Mouse (Mus musculus): ENCODE measurements around the gene Ncam1. TPM values are rescaled to one million over a fixed set of nuclear protein-coding genes. Genes with fewer than 3 reads are reported as not detected.

The Ncam1 gene
- polyA plus RNA-seq, 1 experiment = 6.9 TPM

DNA sequence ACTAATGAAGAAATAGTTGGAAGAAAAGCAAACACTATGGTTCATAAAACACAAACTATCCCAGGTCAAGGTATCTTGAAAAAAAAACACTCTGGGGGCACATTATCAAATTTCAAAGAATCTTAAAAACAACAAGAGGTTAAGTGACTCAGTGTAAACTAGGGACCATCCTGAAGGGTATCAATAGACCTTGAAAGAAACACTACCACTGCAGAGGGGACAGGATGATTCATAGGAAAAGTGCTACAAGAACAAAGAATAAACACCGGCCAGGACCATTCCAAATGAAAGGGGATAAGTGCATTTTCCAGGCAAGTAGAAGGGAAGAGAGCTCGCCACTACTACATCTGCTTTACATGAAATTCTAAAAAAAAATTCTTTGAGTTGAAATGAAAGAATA lies 32.1 kb downstream of the Ncam1 start:
- Histone ChIP-seq H3K4me1 (ENCODE audit: control insufficient read depth, insufficient read depth, low read length) (no peaks in the 10 kb centered on the region), H3K4me3 (replicated peaks; ENCODE audit: control insufficient read depth, low read depth, low read length) (no peak overlapping the region), H3K27ac (ENCODE audit: control insufficient read depth, insufficient read depth, low read depth, low read length, poor library complexity) (no peak overlapping the region)
- WGBS = 71% methylated on average over 2 of the region's 2 CpGs
- no peak for TF ChIP-seq CTCF (IDR thresholded peaks at IDR 0.05; ENCODE audit: control insufficient read depth, insufficient read depth, low read length)
- TF ChIP-seq POLR2A (IDR thresholded peaks at IDR 0.05; ENCODE audit: borderline replicate concordance, control insufficient read depth, low read depth, low read length) = no peak

DNA sequence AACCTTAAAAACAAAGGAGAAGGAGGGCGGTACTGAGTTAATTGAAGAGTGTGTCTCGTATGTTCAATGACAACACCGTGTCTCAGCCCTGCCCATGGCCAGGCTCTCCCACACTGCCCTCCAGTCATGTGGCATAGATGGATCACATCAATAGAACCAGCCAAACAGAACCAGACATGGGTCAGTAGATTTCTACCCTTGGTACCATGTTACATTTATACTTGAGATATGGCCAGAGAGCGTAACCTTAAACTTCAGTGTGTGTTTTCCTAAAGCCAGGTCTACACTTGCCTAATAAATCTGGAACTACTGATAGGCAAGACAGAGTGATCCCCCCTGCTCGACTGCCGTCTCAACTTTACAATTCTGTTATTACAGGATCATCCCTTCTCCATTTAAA lies 38.2 kb downstream of the Ncam1 start:
- H3K4me1 ChIP-seq (ENCODE audit: control insufficient read depth, insufficient read depth, low read length) = no peaks in the 10 kb centered on the region
- H3K4me3 ChIP-seq (replicated peaks; ENCODE audit: control insufficient read depth, low read depth, low read length) = no peak overlapping the region
- TF ChIP-seq POLR2A (IDR thresholded peaks at IDR 0.05; ENCODE audit: borderline replicate concordance, control insufficient read depth, low read depth, low read length) (no peak), CTCF (IDR thresholded peaks at IDR 0.05; ENCODE audit: control insufficient read depth, insufficient read depth, low read length) (no peak)
- no peak overlapping the region for H3K27ac ChIP-seq (ENCODE audit: control insufficient read depth, insufficient read depth, low read depth, low read length, poor library complexity)
- 83% methylated on average over 6 of the region's 6 CpGs for WGBS

DNA sequence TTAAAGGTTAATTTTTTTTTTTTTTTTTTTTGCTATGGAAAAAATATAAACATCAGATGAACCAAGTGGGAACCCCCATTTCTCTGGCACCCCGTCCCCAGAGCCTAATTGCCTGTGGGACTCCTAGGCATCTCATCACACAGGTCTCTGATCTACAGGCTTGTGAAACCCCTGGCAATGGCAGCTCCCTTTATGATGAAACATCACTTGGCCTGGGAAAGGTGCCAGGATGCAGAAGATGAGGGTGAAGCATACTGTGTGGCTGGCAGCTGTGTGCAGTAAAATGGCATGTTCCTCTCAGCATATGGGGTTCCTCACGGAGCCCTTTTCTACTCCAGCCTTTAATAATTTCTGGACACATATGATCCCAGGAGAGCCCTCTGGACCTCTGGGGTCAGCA lies 40.3 kb downstream of the Ncam1 start:
- 59% methylated on average over 2 of the region's 2 CpGs for WGBS
- TF ChIP-seq CTCF (IDR thresholded peaks at IDR 0.05; ENCODE audit: control insufficient read depth, insufficient read depth, low read length) (no peak), POLR2A (IDR thresholded peaks at IDR 0.05; ENCODE audit: borderline replicate concordance, control insufficient read depth, low read depth, low read length) (no peak)
- H3K4me3 ChIP-seq (replicated peaks; ENCODE audit: control insufficient read depth, low read depth, low read length) = no peak overlapping the region
- no peak overlapping the region for H3K27ac ChIP-seq (ENCODE audit: control insufficient read depth, insufficient read depth, low read depth, low read length, poor library complexity)
- H3K4me1 ChIP-seq (ENCODE audit: control insufficient read depth, insufficient read depth, low read length) = no peaks in the 10 kb centered on the region

DNA sequence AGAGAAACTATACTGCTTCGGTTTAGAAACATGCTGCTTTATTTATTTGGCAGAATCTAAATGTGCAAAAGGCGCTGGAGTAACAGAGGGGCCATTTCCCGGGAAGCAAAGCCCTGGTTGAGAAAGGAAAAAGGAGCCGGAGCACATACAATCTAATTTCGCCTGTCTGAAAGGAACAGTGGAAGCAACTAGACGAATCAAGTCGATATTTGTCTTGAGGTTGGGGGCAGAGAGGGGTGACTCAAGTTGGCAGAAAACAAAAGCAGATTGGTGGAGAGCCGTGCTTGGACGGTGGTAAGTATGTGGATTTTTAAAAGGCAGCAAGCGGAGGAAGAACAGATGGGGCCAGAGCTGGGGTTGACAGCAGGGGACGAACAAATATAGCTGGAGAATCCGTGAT lies 40.7 kb downstream of the Ncam1 start:
- WGBS = 80% methylated on average over 12 of the region's 12 CpGs
- H3K4me1 ChIP-seq (ENCODE audit: control insufficient read depth, insufficient read depth, low read length) = no peaks in the 10 kb centered on the region

DNA sequence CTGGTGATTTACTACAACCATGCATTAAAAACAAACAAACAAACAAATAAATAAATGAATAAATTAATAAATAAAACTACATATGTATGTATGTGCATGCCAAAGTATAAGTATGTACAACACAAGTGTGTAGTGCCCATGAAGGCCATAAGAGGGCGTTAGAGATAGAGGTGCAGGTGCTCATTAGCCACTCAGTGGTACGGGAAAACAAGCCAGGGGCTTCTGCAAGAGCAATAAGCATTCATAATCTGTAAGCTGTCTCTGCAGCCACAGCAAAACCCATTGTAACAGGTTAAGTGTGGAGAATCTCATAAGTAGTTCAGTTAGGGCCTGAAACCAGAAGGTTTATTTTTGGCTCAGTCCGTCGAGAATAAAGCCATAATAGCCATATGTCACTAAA lies 41.1 kb downstream of the Ncam1 start:
- no peak overlapping the region for H3K4me3 ChIP-seq (replicated peaks; ENCODE audit: control insufficient read depth, low read depth, low read length)
- H3K27ac ChIP-seq (ENCODE audit: control insufficient read depth, insufficient read depth, low read depth, low read length, poor library complexity) = no peak overlapping the region
- TF ChIP-seq CTCF (IDR thresholded peaks at IDR 0.05; ENCODE audit: control insufficient read depth, insufficient read depth, low read length) = no peak
- no peak for TF ChIP-seq POLR2A (IDR thresholded peaks at IDR 0.05; ENCODE audit: borderline replicate concordance, control insufficient read depth, low read depth, low read length)
- 82% methylated on average over 4 of the region's 4 CpGs for WGBS
- no peaks in the 10 kb centered on the region for H3K4me1 ChIP-seq (ENCODE audit: control insufficient read depth, insufficient read depth, low read length)

More for the DNA sequence above, 40.7 kb downstream of the Ncam1 start:
- TF ChIP-seq CTCF (IDR thresholded peaks at IDR 0.05; ENCODE audit: control insufficient read depth, insufficient read depth, low read length) (no peak), POLR2A (IDR thresholded peaks at IDR 0.05; ENCODE audit: borderline replicate concordance, control insufficient read depth, low read depth, low read length) (no peak)
- Histone ChIP-seq H3K27ac (ENCODE audit: control insufficient read depth, insufficient read depth, low read depth, low read length, poor library complexity) (no peak overlapping the region), H3K4me3 (replicated peaks; ENCODE audit: control insufficient read depth, low read depth, low read length) (no peak overlapping the region)

DNA sequence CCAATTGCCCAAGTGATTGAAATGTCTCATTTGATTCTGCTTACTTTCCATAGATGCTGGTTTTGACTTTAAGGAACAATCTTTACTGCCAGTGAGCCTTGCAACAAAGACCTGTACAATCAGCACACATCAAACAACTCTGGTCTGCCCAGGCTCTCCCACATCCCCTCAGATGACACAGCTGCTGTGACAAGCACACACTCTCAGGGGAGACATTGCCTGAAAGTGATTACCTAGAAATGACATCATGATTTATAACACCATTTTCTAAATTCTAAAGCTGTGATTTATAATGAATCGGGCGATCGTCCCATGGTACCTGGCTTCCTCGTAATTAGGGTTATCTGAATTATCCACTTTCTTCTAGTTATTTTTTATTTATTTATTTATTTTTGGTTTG lies 42.0 kb downstream of the Ncam1 start:
- 86% methylated on average over 4 of the region's 4 CpGs for WGBS
- no peak for TF ChIP-seq POLR2A (IDR thresholded peaks at IDR 0.05; ENCODE audit: borderline replicate concordance, control insufficient read depth, low read depth, low read length)
- no peak for TF ChIP-seq CTCF (IDR thresholded peaks at IDR 0.05; ENCODE audit: control insufficient read depth, insufficient read depth, low read length)
- H3K4me3 ChIP-seq (replicated peaks; ENCODE audit: control insufficient read depth, low read depth, low read length) = no peak overlapping the region
- no peaks in the 10 kb centered on the region for H3K4me1 ChIP-seq (ENCODE audit: control insufficient read depth, insufficient read depth, low read length)
- no peak overlapping the region for H3K27ac ChIP-seq (ENCODE audit: control insufficient read depth, insufficient read depth, low read depth, low read length, poor library complexity)

DNA sequence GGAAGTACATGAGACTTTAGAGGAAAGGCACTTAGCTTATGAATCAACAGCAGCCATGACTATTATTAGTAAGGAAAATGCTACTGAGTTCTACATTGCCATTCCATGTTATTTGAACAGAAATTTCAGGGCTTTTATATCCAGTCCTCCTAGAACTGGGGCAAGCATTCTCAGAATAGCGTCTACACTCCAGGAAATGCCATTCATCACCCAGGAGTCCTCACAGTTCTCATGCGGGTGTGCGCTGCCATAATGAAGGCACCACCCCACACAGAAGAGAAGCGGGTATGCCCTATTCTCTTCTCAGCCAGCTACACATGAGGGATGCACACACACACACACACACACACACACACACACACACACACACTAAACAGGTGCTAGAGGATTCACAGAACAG lies 43.5 kb downstream of the Ncam1 start:
- 53% methylated on average over 4 of the region's 4 CpGs for WGBS
- Histone ChIP-seq H3K27ac (ENCODE audit: control insufficient read depth, insufficient read depth, low read depth, low read length, poor library complexity) (no peak overlapping the region), H3K4me1 (ENCODE audit: control insufficient read depth, insufficient read depth, low read length) (no peaks in the 10 kb centered on the region), H3K4me3 (replicated peaks; ENCODE audit: control insufficient read depth, low read depth, low read length) (no peak overlapping the region)
- TF ChIP-seq CTCF (IDR thresholded peaks at IDR 0.05; ENCODE audit: control insufficient read depth, insufficient read depth, low read length) = no peak
- TF ChIP-seq POLR2A (IDR thresholded peaks at IDR 0.05; ENCODE audit: borderline replicate concordance, control insufficient read depth, low read depth, low read length) = no peak

DNA sequence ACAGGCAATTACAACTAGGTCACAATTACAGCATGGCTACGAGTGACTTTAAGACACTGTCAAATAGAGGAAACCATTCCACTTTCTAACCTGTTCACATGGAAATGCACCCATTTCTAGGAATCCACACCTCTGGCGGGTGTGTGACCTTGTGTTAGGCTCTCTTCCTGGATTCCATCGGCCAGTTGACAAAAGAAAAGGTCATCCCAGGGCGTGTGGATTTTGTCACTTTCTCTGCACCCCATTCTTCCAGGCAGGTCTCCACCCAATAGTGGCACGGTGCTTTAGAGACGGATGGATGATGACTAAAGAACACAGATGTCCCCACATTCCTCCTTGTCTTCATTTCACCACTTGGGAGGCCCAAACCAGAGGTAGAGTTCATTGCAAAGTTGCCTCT lies 47.3 kb downstream of the Ncam1 start:
- WGBS = 75% methylated on average over 6 of the region's 6 CpGs
- TF ChIP-seq CTCF (IDR thresholded peaks at IDR 0.05; ENCODE audit: control insufficient read depth, insufficient read depth, low read length) (no peak), POLR2A (IDR thresholded peaks at IDR 0.05; ENCODE audit: borderline replicate concordance, control insufficient read depth, low read depth, low read length) (no peak)
- no peak overlapping the region for H3K27ac ChIP-seq (ENCODE audit: control insufficient read depth, insufficient read depth, low read depth, low read length, poor library complexity)
- H3K4me3 ChIP-seq (replicated peaks; ENCODE audit: control insufficient read depth, low read depth, low read length) = no peak overlapping the region
- H3K4me1 ChIP-seq (ENCODE audit: control insufficient read depth, insufficient read depth, low read length) = no peaks in the 10 kb centered on the region

DNA sequence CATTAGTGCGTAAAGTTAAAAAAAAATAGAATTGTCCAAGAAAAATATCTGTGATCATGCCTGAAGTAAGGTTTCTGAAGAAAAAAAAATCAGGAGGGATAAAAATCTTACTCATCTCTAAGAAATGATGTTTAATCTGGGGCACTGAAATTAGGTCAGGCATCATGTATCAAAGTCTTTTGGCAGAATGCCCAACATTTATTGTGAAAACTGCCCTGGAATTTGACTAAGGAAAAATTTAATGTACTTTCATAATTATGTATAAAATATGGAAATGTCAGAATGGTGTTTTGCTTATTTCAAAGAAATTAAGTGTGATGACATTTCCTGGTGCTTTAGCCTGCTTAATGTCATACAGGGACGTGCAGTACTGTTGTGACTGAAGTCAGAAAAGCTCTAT lies 52.5 kb downstream of the Ncam1 start:
- WGBS = 73% methylated on average over 2 of the region's 2 CpGs

More for the DNA sequence above, 52.5 kb downstream of the Ncam1 start:
- no peak overlapping the region for H3K4me3 ChIP-seq (replicated peaks; ENCODE audit: control insufficient read depth, low read depth, low read length)
- H3K4me1 ChIP-seq (ENCODE audit: control insufficient read depth, insufficient read depth, low read length) = no peaks in the 10 kb centered on the region
- H3K27ac ChIP-seq (ENCODE audit: control insufficient read depth, insufficient read depth, low read depth, low read length, poor library complexity) = no peak overlapping the region
- TF ChIP-seq CTCF (IDR thresholded peaks at IDR 0.05; ENCODE audit: control insufficient read depth, insufficient read depth, low read length) (no peak), POLR2A (IDR thresholded peaks at IDR 0.05; ENCODE audit: borderline replicate concordance, control insufficient read depth, low read depth, low read length) (no peak)
